Mouse (Mus musculus): ENCODE measurements around the gene Grm1.

GRCm38 (mm10) chr10:10761274-10761673 lies 320.9 kb downstream of the Grm1 start:
- TF ChIP-seq CTCF (IDR thresholded peaks at IDR 0.05; ENCODE audit: low read depth, low read length) = no peak
- TF ChIP-seq POLR2AphosphoS5 (IDR thresholded peaks at IDR 0.05; ENCODE audit: insufficient replicate concordance, low read depth, low read length) = no peak
- no peak for TF ChIP-seq GATA1 (IDR thresholded peaks at IDR 0.05; ENCODE audit: borderline replicate concordance, low read length)
